Mouse (Mus musculus): ENCODE data around the gene Lyrm4. TPM values are rescaled to one million over a fixed set of nuclear protein-coding genes. Genes with fewer than 3 reads are reported as not detected.

Lyrm4 gene
- total RNA-seq, 2 experiments from 2014 or later: 5.1 to 10.8 TPM

GRCm38 (mm10) chr13:35997606-35998005, 119.7 kb downstream of the Lyrm4 start:
- ATAC-seq (replicated peaks; ENCODE audit: poor library complexity, severe bottlenecking): no peak

DNA sequence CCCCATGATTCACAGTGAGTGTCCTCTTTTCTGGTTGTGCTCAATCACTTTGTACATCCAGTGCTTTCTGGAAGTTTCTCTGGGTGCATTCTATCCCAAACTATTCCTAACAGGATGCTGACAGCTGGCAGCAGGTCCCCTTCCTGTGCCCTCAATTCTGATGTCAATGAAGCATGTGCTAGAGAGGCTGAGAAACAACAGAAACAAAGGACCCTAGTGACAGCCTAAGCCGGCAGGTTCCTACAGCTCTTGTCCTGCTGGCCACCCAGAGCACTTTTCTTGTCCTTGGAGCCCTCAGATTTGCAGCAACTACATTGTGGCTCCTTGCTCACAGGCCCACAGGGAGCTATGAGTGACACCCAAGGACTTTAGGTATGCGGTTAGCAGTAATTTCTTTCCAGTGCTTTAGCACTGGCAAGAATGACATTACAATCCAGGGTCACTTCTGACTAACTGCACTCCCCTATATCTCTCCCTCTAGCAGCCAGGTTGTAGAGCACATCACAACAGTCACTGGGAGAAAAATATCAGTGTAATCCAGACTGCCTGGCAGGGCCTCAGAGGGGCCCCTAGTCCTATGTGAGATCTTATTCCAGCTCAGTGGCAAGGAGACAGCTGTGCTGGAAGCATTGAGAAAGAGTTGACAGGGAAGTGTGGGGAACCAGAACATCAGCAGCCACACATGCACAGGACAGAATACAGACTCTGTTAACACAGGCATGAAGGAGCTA, 121.5 kb downstream of the Lyrm4 start:
- ATAC-seq (replicated peaks; ENCODE audit: poor library complexity, severe bottlenecking): no peak

- no peak for ATAC-seq (replicated peaks; ENCODE audit: poor library complexity, severe bottlenecking)
These were observed 122.1 kb downstream of the Lyrm4 start for GRCm38 (mm10) chr13:35995231-35995630.

GRCm38 (mm10) chr13:35994067-35994466, 123.3 kb downstream of the Lyrm4 start:
- no peak for ATAC-seq (replicated peaks; ENCODE audit: poor library complexity, severe bottlenecking)

DNA sequence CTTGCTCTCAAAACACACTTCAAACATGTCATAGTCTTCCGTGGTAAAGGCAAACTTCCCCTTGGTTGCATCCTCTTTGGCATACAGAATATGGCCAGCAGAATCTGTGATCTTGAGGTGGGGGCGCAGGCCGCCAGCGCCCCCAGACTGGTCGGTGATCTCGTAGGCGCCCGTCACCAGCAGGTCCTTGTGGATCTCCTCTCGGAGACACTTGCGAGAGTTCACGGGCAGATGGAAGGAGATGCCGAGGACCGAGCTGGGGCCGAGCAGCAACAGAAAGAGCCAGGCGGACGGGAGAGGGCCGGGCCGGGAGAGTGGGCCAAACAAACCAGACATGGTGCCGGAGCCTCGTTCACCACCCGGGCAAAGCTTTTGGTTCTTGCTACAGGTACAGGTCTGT, 126.1 kb downstream of the Lyrm4 start:
- peak; percentile 53 for ATAC-seq (replicated peaks; ENCODE audit: poor library complexity, severe bottlenecking)

GRCm38 (mm10) chr13:35989329-35989728, 128.0 kb downstream of the Lyrm4 start:
- ATAC-seq (replicated peaks; ENCODE audit: poor library complexity, severe bottlenecking): no peak

DNA sequence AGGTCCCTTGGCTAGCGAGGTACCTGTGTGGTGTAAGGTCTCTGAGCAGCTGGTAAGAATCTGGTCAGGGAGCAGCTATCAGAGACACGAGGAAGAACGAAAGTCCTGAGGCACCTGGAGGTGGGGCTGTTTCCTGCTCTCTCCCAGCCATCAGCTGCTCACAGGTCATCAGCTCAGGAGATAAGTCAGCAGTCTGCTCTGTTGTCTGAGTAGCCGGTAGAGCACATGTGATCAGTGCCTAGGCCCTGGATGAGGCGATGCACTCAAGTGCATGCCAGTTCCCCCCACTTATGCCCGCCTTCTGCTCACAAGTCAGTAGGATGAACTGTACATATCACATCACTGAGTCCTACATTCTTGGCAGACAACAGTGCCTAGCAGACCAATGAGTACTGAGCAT, 134.3 kb downstream of the Lyrm4 start:
- ATAC-seq (replicated peaks; ENCODE audit: poor library complexity, severe bottlenecking): no peak

GRCm38 (mm10) chr13:35980471-35980870, 136.9 kb downstream of the Lyrm4 start:
- ATAC-seq (replicated peaks; ENCODE audit: poor library complexity, severe bottlenecking): no peak

- no peak for ATAC-seq (replicated peaks; ENCODE audit: poor library complexity, severe bottlenecking)
These were observed 140.4 kb downstream of the Lyrm4 start for GRCm38 (mm10) chr13:35976912-35977311.

DNA sequence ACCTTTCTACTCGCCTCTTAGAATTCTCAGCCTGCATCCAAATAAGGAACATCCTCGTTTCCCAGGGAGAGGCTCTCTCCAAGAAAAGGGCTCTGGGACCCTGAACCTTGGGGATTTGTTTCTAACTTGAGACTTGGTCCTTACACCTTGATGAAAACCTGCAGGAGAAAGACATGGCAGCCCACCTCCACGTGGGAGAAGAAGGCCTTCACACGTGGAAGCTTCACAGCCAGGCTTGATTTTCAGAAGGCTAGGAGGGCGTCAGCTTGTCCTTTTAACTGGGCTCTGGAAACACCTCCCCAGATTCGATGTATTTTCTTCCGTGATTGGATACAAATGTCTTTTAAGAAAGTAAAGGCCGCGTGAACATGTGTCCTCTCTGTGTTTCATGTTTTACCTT, 147.5 kb downstream of the Lyrm4 start:
- ATAC-seq (replicated peaks; ENCODE audit: poor library complexity, severe bottlenecking): no peak

DNA sequence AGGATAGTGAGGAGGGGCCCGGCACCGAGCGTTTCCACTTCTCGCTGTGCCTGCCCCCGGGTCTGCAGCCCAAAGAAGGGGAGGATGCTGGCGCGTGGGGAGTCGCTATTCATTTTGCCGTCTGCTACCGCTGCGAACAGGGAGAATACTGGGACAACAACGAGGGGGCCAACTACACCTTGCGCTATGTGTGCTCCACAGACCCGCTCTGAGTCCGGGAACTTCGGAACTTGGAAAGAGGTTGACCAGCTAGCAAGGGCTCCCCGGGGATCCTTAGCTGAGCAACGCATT, 147.9 kb downstream of the Lyrm4 start:
- peak; percentile 9; the same call in 1 of the 2 replicates for ATAC-seq (replicated peaks; ENCODE audit: poor library complexity, severe bottlenecking)

- ATAC-seq (replicated peaks; ENCODE audit: poor library complexity, severe bottlenecking): peak; percentile 55
These were observed 148.5 kb downstream of the Lyrm4 start for GRCm38 (mm10) chr13:35968719-35969430.

DNA sequence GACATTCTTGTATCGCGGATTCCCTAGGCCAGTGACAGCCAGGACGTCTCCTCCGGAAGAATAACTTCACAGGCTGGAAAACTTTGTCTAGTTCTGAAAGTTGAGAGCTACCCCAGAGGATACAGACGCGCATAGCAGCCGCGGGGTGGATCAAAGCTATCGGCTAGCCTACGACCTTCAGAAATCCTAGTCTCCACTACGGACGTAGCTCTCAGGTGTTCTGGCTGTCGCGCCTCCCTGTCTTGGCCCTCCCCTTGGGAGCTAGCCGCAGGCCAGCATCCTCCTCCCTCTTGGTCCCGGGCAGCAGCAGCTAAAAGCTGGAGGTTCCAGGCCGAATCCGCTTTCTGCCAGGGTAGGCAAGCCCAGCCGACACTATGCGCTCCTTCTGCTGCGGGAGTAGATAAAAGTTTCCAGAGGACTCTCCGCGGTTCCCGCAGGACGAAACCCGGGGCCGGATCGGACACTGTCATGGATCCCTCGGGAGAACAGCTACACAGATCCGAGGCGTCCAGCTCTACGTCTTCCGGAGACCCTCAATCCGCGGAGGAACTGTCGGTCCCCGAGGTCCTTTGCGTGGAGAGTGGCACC, 149.1 kb downstream of the Lyrm4 start:
- 0 out of 2 replicates have a peak, but pooled peaks have one; percentile 9 for ATAC-seq (replicated peaks; ENCODE audit: poor library complexity, severe bottlenecking)

- no peak for ATAC-seq (replicated peaks; ENCODE audit: poor library complexity, severe bottlenecking)
These were observed 149.6 kb downstream of the Lyrm4 start for GRCm38 (mm10) chr13:35967690-35968089.

DNA sequence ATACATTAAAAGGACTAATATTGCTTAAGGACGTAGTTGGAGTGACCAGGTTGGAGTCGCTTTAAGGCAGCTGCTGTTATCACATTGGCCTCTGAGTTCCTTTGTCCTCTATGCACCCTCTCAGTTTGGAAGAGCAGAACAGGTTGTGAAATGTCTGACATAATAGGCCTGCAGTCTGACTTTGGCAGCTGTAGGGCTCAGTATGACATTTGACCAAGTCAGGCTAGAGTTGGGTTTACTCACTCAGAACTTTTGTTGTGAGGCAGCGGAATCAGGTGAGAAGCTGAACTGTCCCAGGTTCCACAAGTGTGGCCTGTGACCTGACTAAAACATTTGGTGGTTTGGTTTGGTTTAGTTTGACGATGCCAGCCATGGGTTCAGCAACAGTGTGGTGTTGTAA, 153.7 kb downstream of the Lyrm4 start:
- no peak for ATAC-seq (replicated peaks; ENCODE audit: poor library complexity, severe bottlenecking)

GRCm38 (mm10) chr13:35959391-35960067, 157.8 kb downstream of the Lyrm4 start:
- ATAC-seq (replicated peaks; ENCODE audit: poor library complexity, severe bottlenecking): no peak

DNA sequence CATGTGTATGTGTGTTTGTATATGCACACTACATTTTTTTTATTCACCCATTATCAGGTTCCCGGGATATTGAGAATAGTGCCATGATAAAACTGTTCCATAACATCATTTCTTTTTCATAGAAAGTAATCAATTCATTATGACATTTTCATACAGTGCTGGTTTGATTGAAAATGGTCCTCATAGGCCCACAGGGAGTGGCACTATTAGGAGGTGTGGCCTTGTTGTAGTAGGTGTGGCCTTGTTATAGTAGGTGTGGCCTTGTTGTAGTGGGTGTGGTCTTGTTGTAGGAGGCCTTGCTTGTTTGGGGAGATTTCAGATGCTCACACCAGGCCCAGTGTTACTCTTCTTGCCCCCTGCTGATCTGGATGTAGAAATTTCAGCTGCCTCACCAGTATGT, 158.8 kb downstream of the Lyrm4 start, which contains the start of gene Ppp1r3g:
Gene Ppp1r3g (plus strand): TSS at position 301 of the 400 bp plus-strand sequence.
- ATAC-seq (replicated peaks; ENCODE audit: poor library complexity, severe bottlenecking): no peak

DNA sequence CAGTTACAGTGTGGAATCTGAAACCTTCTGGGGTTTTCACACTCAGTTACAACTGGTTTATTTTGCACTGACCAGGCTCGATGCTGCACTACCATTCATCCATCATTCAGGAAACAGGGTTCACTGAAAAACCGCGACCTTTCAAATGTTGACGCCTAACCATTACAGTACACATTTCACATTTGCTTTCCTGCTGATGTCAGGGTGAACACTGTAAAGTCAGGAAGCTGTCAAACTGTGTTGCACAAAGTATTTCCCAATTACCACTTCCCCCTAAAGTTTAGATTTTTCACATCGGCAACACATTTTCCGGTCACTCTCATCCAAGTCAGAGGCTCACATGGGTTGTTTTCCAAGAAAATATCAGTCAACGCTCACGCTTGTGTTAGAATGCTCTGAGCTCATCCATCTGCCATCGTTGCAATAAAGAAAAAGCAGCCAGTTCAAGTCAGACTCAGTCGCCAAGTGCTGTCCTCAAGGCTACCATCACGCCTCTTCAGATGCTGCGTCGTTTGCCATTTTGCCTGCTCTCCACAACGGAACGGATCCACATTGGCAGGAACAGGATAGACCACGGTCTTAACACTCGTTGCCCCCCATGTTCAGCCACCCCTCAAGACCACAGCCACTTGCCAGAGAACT, 167.4 kb downstream of the Lyrm4 start:
- peak; percentile 79 for ATAC-seq (replicated peaks; ENCODE audit: poor library complexity, severe bottlenecking)

GRCm38 (mm10) chr13:35947354-35948000, 169.8 kb downstream of the Lyrm4 start:
- ATAC-seq (replicated peaks; ENCODE audit: poor library complexity, severe bottlenecking): peak; percentile 45
